ENCODE assay signal across 19 mouse cellular contexts in the genomic region with DNA sequence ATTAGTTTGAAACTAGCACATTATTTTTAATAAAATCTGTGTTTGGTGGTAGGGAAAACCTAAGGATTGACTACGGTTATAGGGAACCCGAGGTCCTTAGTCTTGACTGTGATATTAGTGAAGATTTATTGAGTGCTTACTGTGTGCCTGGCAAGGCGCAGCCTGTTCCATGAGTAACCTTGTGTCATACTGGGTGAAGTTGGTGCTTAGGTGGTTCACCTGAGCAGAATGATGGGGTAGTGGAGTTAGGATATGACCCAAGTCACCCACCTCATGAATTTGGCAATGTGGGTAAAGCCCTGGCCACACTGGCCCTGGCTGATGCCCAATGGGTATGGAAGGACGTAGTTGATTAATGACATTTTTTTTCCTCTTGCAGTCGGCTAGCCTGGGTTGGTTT. TPM values are rescaled to one million over a fixed set of nuclear protein-coding genes. Genes with fewer than 3 reads are reported as not detected.
DNase-seq lines count a peak whose midpoint lies in the region; ATAC-seq and TF ChIP-seq lines count a peak whose summit lies in the region.
"Had no signal": no experiment of that assay in that cellular context is flagged by ENCODE, and none has a peak within 500 bp of the region (broad histone marks: within the 10 kb centered on the region; RNA-seq: fewer than 3 reads in every experiment).

No protein-coding gene starts in this region.

- TF ChIP-seq EP300 in stomach, postnatal 0 days (optimal IDR thresholded peaks at IDR 0.05) = no peak

- H3K27me3 ChIP-seq in limb, embryonic 12.5 days = no peaks in the 10 kb centered on the region
- no peaks in the 10 kb centered on the region for H3K27me3 ChIP-seq in limb, embryonic 10.5 days (ENCODE audit: low read depth, poor library complexity, severe bottlenecking)
- no peaks in the 10 kb centered on the region for H3K27me3 ChIP-seq in stomach, embryonic 15.5 days (replicated peaks)
- H3K27me3 ChIP-seq in stomach, postnatal 0 days (ENCODE audit: control insufficient read depth, insufficient read depth, low read length) = no peaks in the 10 kb centered on the region
- no peaks in the 10 kb centered on the region for H3K27me3 ChIP-seq in kidney, embryonic 14.5 days (ENCODE audit: control insufficient read depth, insufficient read depth, low read length)
- H3K27me3 ChIP-seq: embryonic facial prominence, embryonic 13.5 days; forebrain, embryonic 13.5 days; hindbrain, embryonic 13.5 days had no signal

- H3K4me3 ChIP-seq in limb, embryonic 12.5 days (replicated peaks) = no peak overlapping the region
- no peak overlapping the region for H3K4me3 ChIP-seq in limb, embryonic 10.5 days
- no peak overlapping the region for H3K4me3 ChIP-seq in stomach, embryonic 15.5 days (replicated peaks)
- H3K4me3 ChIP-seq in stomach, postnatal 0 days (ENCODE audit: low read depth, low read length) = no peak overlapping the region
- H3K4me3 ChIP-seq in kidney, embryonic 14.5 days (ENCODE audit: low read length) = no peak overlapping the region
- H3K4me3 ChIP-seq: embryonic facial prominence, embryonic 13.5 days; forebrain, embryonic 13.5 days; hindbrain, embryonic 13.5 days had no signal

- no peak overlapping the region for H3K9ac ChIP-seq in limb, embryonic 12.5 days (replicated peaks)
- no peak overlapping the region for H3K9ac ChIP-seq in stomach, embryonic 15.5 days
- H3K9ac ChIP-seq in stomach, postnatal 0 days (ENCODE audit: low read length) = no peak overlapping the region
- no peak overlapping the region for H3K9ac ChIP-seq in kidney, embryonic 14.5 days (ENCODE audit: low read depth, low read length)
- H3K9ac ChIP-seq: embryonic facial prominence, embryonic 13.5 days; forebrain, embryonic 13.5 days; forebrain, postnatal 0 days; hindbrain, embryonic 13.5 days had no signal

- 71% methylated on average over 5 of the region's 5 CpGs for WGBS in limb, embryonic 12.5 days
- 80% methylated on average over 5 of the region's 5 CpGs for WGBS in limb, embryonic 10.5 days
- 67% methylated on average over 5 of the region's 5 CpGs for WGBS in stomach, embryonic 15.5 days
- WGBS in stomach, postnatal 0 days = 53% methylated on average over 5 of the region's 5 CpGs
- WGBS in kidney, embryonic 14.5 days = 55% methylated on average over 5 of the region's 5 CpGs

- peak overlapping the region; percentile 53; the same call in 1 of the 2 replicates for H3K27ac ChIP-seq in limb, embryonic 12.5 days
- H3K27ac ChIP-seq in limb, embryonic 10.5 days = no peak overlapping the region
- H3K27ac ChIP-seq in stomach, embryonic 15.5 days = 0 out of 2 replicates have a peak overlapping the region, but pooled peaks have one; percentile 42
- H3K27ac ChIP-seq in stomach, postnatal 0 days (replicated peaks) = no peak overlapping the region
- no peak overlapping the region for H3K27ac ChIP-seq in kidney, embryonic 14.5 days (ENCODE audit: low read depth, low read length)
- H3K27ac ChIP-seq: forebrain, embryonic 13.5 days; hindbrain, embryonic 13.5 days; hindbrain, postnatal 0 days had no signal

- H3K9me3 ChIP-seq in limb, embryonic 12.5 days = no peaks in the 10 kb centered on the region
- no peaks in the 10 kb centered on the region for H3K9me3 ChIP-seq in limb, embryonic 10.5 days (replicated peaks)
- no peaks in the 10 kb centered on the region for H3K9me3 ChIP-seq in stomach, embryonic 15.5 days
- no peaks in the 10 kb centered on the region for H3K9me3 ChIP-seq in stomach, postnatal 0 days (ENCODE audit: control insufficient read depth, low read length)
- no peaks in the 10 kb centered on the region for H3K9me3 ChIP-seq in kidney, embryonic 14.5 days (ENCODE audit: control insufficient read depth, low read length)
- H3K9me3 ChIP-seq: embryonic facial prominence, embryonic 13.5 days; forebrain, embryonic 13.5 days; hindbrain, embryonic 13.5 days had no signal

- peaks cover 34% of the 10 kb centered on the region for H3K4me1 ChIP-seq in limb, embryonic 12.5 days (replicated peaks)
- peaks cover 33% of the 10 kb centered on the region for H3K4me1 ChIP-seq in limb, embryonic 10.5 days
- H3K4me1 ChIP-seq in stomach, embryonic 15.5 days = peaks cover 14% of the 10 kb centered on the region; the same call in 1 of the 2 replicates
- H3K4me1 ChIP-seq in stomach, postnatal 0 days (replicated peaks; ENCODE audit: control insufficient read depth, insufficient read depth) = no peaks in the 10 kb centered on the region
- H3K4me1 ChIP-seq in kidney, embryonic 14.5 days (ENCODE audit: control insufficient read depth, insufficient read depth, low read length) = peaks cover 20% of the 10 kb centered on the region

- peaks cover 9% of the 10 kb centered on the region; the same call in 1 of the 2 replicates for H3K36me3 ChIP-seq in limb, embryonic 12.5 days
- H3K36me3 ChIP-seq in limb, embryonic 10.5 days = peaks cover 14% of the 10 kb centered on the region
- no peaks in the 10 kb centered on the region for H3K36me3 ChIP-seq in stomach, embryonic 15.5 days
- no peaks in the 10 kb centered on the region for H3K36me3 ChIP-seq in stomach, postnatal 0 days (ENCODE audit: control insufficient read depth, insufficient read depth, low read length)
- H3K36me3 ChIP-seq in kidney, embryonic 14.5 days (ENCODE audit: control insufficient read depth, insufficient read depth, low read length) = peaks cover 2% of the 10 kb centered on the region; the same call in 1 of the 2 replicates
- H3K36me3 ChIP-seq: hindbrain, embryonic 13.5 days had no signal

- peak; percentile 36 for DNase-seq in adrenal gland, adult 2 months
- no peak for DNase-seq in adrenal gland, postnatal 14 days
- no peak for DNase-seq in limb, embryonic 10.5 days (ENCODE audit: low spot score)
- no peak for DNase-seq in stomach, postnatal 0 days (ENCODE audit: low spot score)
- no peak for DNase-seq in embryo, embryonic 10 days (ENCODE audit: low spot score)
- DNase-seq: cerebellum, adult 11 months; cerebellum, adult 8-10 months; cerebellum, postnatal 14 days; forebrain, postnatal 0 days; heart, adult 11 months; heart, postnatal 10 days; heart, postnatal 4 days had no signal

- no peak for ATAC-seq in limb, embryonic 12.5 days (ENCODE audit: insufficient number of reproducible peaks, insufficient read depth, low FRiP score, low TSS enrichment, low read depth)
- ATAC-seq in stomach, embryonic 15.5 days (ENCODE audit: insufficient read depth, low FRiP score, low read depth) = no peak
- no peak for ATAC-seq in stomach, postnatal 0 days (ENCODE audit: low FRiP score, low TSS enrichment)
- no peak for ATAC-seq in kidney, embryonic 14.5 days (ENCODE audit: low FRiP score, low TSS enrichment)
- ATAC-seq: forebrain, embryonic 13.5 days; forebrain, postnatal 0 days; hindbrain, postnatal 0 days had no signal

- no peak for TF ChIP-seq CTCF in stomach, postnatal 0 days (IDR thresholded peaks at IDR 0.05; ENCODE audit: low read depth)

- no peak overlapping the region for H3K4me2 ChIP-seq in limb, embryonic 12.5 days
- H3K4me2 ChIP-seq in stomach, embryonic 15.5 days = no peak overlapping the region
- no peak overlapping the region for H3K4me2 ChIP-seq in stomach, postnatal 0 days (replicated peaks; ENCODE audit: low read depth)
- no peak overlapping the region for H3K4me2 ChIP-seq in kidney, embryonic 14.5 days (replicated peaks; ENCODE audit: low read depth, low read length)
- H3K4me2 ChIP-seq: embryonic facial prominence, embryonic 13.5 days; forebrain, embryonic 13.5 days; hindbrain, embryonic 13.5 days had no signal

RNA-seq across cellular contexts. Expression of gene Stx16, which starts 5.7 kb away (rescaled TPM):
- total RNA-seq in adrenal gland, adult 2 months (2021) = 10 to 100 TPM; 45.2 to 51.0 TPM
- 30.7 and 31.3 TPM in 2 replicates for polyA plus RNA-seq in adrenal gland, adult 2 months (2012; rRNA removed)
- 33.8 and 37.5 TPM in 2 replicates for total RNA-seq in adrenal gland, postnatal 14 days (2021)
- polyA plus RNA-seq in limb, embryonic 12.5 days (2016; fragmentation: Nextera tagmentation; extraction: Ambion mirVana) = 12.7 and 13.6 TPM in 2 replicates
- polyA plus RNA-seq in limb, embryonic 10.5 days (2016; fragmentation: Nextera tagmentation; extraction: Ambion mirVana) = 10.0 and 12.4 TPM in 2 replicates
- polyA plus RNA-seq in stomach, embryonic 15.5 days (2015; fragmentation: Nextera tagmentation; extraction: Ambion mirVana) = 12.0 and 12.9 TPM in 2 replicates
- 3.6 and 4.1 TPM in 2 replicates for polyA plus RNA-seq in stomach, postnatal 0 days (2015; fragmentation: Nextera tagmentation; extraction: Ambion mirVana)
- polyA plus RNA-seq in kidney, embryonic 14.5 days (2014; fragmentation: Nextera tagmentation; extraction: Ambion mirVana) = 9.0 and 10.1 TPM in 2 replicates

RNA-seq across cellular contexts. Expression of gene Npepl1, which starts 28.3 kb away (rescaled TPM):
- total RNA-seq in adrenal gland, adult 2 months (2021) = 10 to 100 TPM; 53.8 to 66.7 TPM
- polyA plus RNA-seq in adrenal gland, adult 2 months (2012; rRNA removed) = 156 and 183 TPM in 2 replicates
- 65.4 and 71.0 TPM in 2 replicates for total RNA-seq in adrenal gland, postnatal 14 days (2021)
- polyA plus RNA-seq in limb, embryonic 12.5 days (2016; fragmentation: Nextera tagmentation; extraction: Ambion mirVana) = 52.6 and 56.6 TPM in 2 replicates
- 29.7 and 36.2 TPM in 2 replicates for polyA plus RNA-seq in limb, embryonic 10.5 days (2016; fragmentation: Nextera tagmentation; extraction: Ambion mirVana)
- 55.4 and 60.7 TPM in 2 replicates for polyA plus RNA-seq in stomach, embryonic 15.5 days (2015; fragmentation: Nextera tagmentation; extraction: Ambion mirVana)
- 41.0 and 44.6 TPM in 2 replicates for polyA plus RNA-seq in stomach, postnatal 0 days (2015; fragmentation: Nextera tagmentation; extraction: Ambion mirVana)
- 29.8 and 41.3 TPM in 2 replicates for polyA plus RNA-seq in kidney, embryonic 14.5 days (2014; fragmentation: Nextera tagmentation; extraction: Ambion mirVana)

Comparison
In these comparisons a context has a peak if more than half of its experiments do, and no peak if none do; other contexts are left out.
1. H3K27ac ChIP-seq: peak in limb, embryonic 12.5 days (single experiment) and stomach, embryonic 15.5 days (single experiment); none in limb, embryonic 10.5 days (single experiment), stomach, postnatal 0 days (single experiment) and kidney, embryonic 14.5 days (single experiment).